Comparison of ENCODE assay signal across 7 mouse cellular contexts in genomic region chr2:75682978-75683709, GRCm38 (mm10). TPM values are rescaled to one million over a fixed set of nuclear protein-coding genes. Genes with fewer than 3 reads are reported as not detected.
DNase-seq lines count a peak whose midpoint lies in the region; ATAC-seq and TF ChIP-seq lines count a peak whose summit lies in the region.

No protein-coding gene starts in this region.

- no peaks in the 10 kb centered on the region for H3K27me3 ChIP-seq in intestine, embryonic 16.5 days (replicated peaks; ENCODE audit: control insufficient read depth, insufficient read depth, low read length)
- H3K27me3 ChIP-seq in liver, postnatal 0 days (ENCODE audit: insufficient read depth, low read length), result no peaks in the 10 kb centered on the region

- DNase-seq in CD4-positive, CD25-positive, alpha-beta regulatory T cell, adult 2 months (ENCODE audit: low read depth, low spot score), result peak; percentile 92
- DNase-seq in R1 (ENCODE audit: low read depth, low spot score), result peak; percentile 97
- DNase-seq in gastrocnemius, postnatal 25 days, result peak; percentile 56
- peak; percentile 63 for DNase-seq in liver, postnatal 0 days
- DNase-seq in spleen, postnatal 4 days (ENCODE audit: low spot score in 2 of 2), result peak; percentile 69 to 77
- DNase-seq in left cerebral cortex, adult 2 months (ENCODE audit: extremely low spot score in 1 of 2, low spot score in 2 of 2), result no peak

- H3K4me2 ChIP-seq in intestine, embryonic 16.5 days (ENCODE audit: low read depth, low read length), result no peak overlapping the region
- H3K4me2 ChIP-seq in liver, postnatal 0 days (ENCODE audit: low read depth, low read length), result peak overlapping the region; percentile 54

- peak; percentile 59; the same call in 1 of the 2 replicates for TF ChIP-seq EP300 in liver, postnatal 0 days (IDR thresholded peaks at IDR 0.05; ENCODE audit: low read depth)

- intact Hi-C loops in left cerebral cortex, adult 2 months (cut with DNase I), result loop anchor here (5.0 kb wide), 1 partner anchor 99 kb away; no protein-coding TSS in a partner anchor

- no peaks in the 10 kb centered on the region for H3K9me3 ChIP-seq in intestine, embryonic 16.5 days (ENCODE audit: control insufficient read depth, low read length)
- H3K9me3 ChIP-seq in liver, postnatal 0 days (ENCODE audit: low read length), result no peaks in the 10 kb centered on the region

- H3K36me3 ChIP-seq in intestine, embryonic 16.5 days (ENCODE audit: control insufficient read depth, insufficient read depth, low read length), result peaks cover 9% of the 10 kb centered on the region
- peaks cover 12% of the 10 kb centered on the region for H3K36me3 ChIP-seq in liver, postnatal 0 days (replicated peaks; ENCODE audit: insufficient read depth, low read length)

- H3K9ac ChIP-seq in intestine, embryonic 16.5 days (ENCODE audit: low read depth, low read length), result no peak overlapping the region
- 0 out of 2 replicates have a peak overlapping the region, but pooled peaks have one; percentile 46 for H3K9ac ChIP-seq in liver, postnatal 0 days (replicated peaks)

- H3K27ac ChIP-seq in intestine, embryonic 16.5 days (ENCODE audit: low read length), result peak overlapping the region; percentile 14
- peak overlapping the region; percentile 91 for H3K27ac ChIP-seq in liver, postnatal 0 days (ENCODE audit: low read depth)
- H3K27ac ChIP-seq in left cerebral cortex, adult 2 months, result no peak overlapping the region

- no peak overlapping the region for H3K4me3 ChIP-seq in intestine, embryonic 16.5 days (ENCODE audit: low read length)
- 0 out of 2 replicates have a peak overlapping the region, but pooled peaks have one; percentile 5 for H3K4me3 ChIP-seq in liver, postnatal 0 days (ENCODE audit: low read depth, low read length)
- H3K4me3 ChIP-seq in left cerebral cortex, adult 2 months, result no peak overlapping the region

- peaks cover 18% of the 10 kb centered on the region; the same call in 1 of the 2 replicates for H3K4me1 ChIP-seq in intestine, embryonic 16.5 days (ENCODE audit: control insufficient read depth, insufficient read depth, low read length)
- peaks cover 31% of the 10 kb centered on the region for H3K4me1 ChIP-seq in liver, postnatal 0 days (ENCODE audit: insufficient read depth)

- 56% methylated on average over 15 of the region's 15 CpGs for WGBS in intestine, embryonic 16.5 days
- 31% methylated on average over 15 of the region's 15 CpGs for WGBS in liver, postnatal 0 days (ENCODE audit: insufficient replicate concordance)

- 0 out of 2 replicates have a peak, but pooled peaks have one; percentile 34 for ATAC-seq in intestine, embryonic 16.5 days
- peak; percentile 69 for ATAC-seq in liver, postnatal 0 days

- TF ChIP-seq CTCF in liver, postnatal 0 days (IDR thresholded peaks at IDR 0.05; ENCODE audit: low read depth), result no peak
- TF ChIP-seq CTCF in left cerebral cortex, adult 2 months (IDR thresholded peaks at IDR 0.05), result no peak

RNA-seq across cellular contexts. Expression of gene Nfe2l2, which starts 21.3 kb away (rescaled TPM):
- total RNA-seq in gastrocnemius, postnatal 25 days (2021), result 10 to 100 TPM; 27.6 to 29.6 TPM
- 112 and 115 TPM in 2 replicates for polyA plus RNA-seq in intestine, embryonic 16.5 days (2015; fragmentation: Nextera tagmentation; extraction: Ambion mirVana)
- polyA plus RNA-seq in liver, postnatal 0 days (2015; fragmentation: Nextera tagmentation; extraction: Ambion mirVana), result 58.7 and 59.4 TPM in 2 replicates
- total RNA-seq in left cerebral cortex, adult 2 months (2021), result 10 to 100 TPM; 11.3 to 13.1 TPM

RNA-seq across cellular contexts. Expression of gene Hnrnpa3, which starts 24.1 kb away (rescaled TPM):
- total RNA-seq in gastrocnemius, postnatal 25 days (2021), result 100 to 1,000 TPM; 108 to 125 TPM
- polyA plus RNA-seq in intestine, embryonic 16.5 days (2015; fragmentation: Nextera tagmentation; extraction: Ambion mirVana), result 215 and 254 TPM in 2 replicates
- polyA plus RNA-seq in liver, postnatal 0 days (2015; fragmentation: Nextera tagmentation; extraction: Ambion mirVana), result 86.9 and 90.7 TPM in 2 replicates
- 100 to 1,000 TPM; 282 to 308 TPM for total RNA-seq in left cerebral cortex, adult 2 months (2021)

Comparison
In these comparisons a context has a peak if more than half of its experiments do, and no peak if none do; other contexts are left out.
1. DNase-seq: peak in CD4-positive, CD25-positive, alpha-beta regulatory T cell, adult 2 months (single experiment), R1 (single experiment), gastrocnemius, postnatal 25 days (single experiment), liver, postnatal 0 days (single experiment) and spleen, postnatal 4 days (2 of 2); none in left cerebral cortex, adult 2 months (0 of 2).